Mouse (Mus musculus) layer of hippocampus, postnatal 25 days (tissue): ENCODE measurements around the gene Rasgef1a. TPM values are rescaled to one million over a fixed set of nuclear protein-coding genes. Genes with fewer than 3 reads are reported as not detected.

Experiments
- DNase-seq, 2 experiments: peaks; one replicate each; pipeline ENCODE4 v3.0.0; 2022; ENCODE audit warnings: mixed read lengths in 2 of 2, low spot score in 1 of 2; ENCODE audit errors: extremely low spot score in 1 of 2
- total RNA-seq, 2 experiments: library from RNA; stranded (reverse); gene quantifications; 2 replicates each; pipeline ENCODE4 v1.2.3; 2021

Gene Rasgef1a
- total RNA-seq: 100 to 1,000 TPM; 198 to 206 TPM

GRCm38 (mm10) chr6:118010756-118011615 lies at the start of gene Rasgef1a:
TSS of gene Rasgef1a (plus strand) at chr6:118011438.
- peak; percentile 42 to 45 for DNase-seq

- no peak for DNase-seq
Measured at GRCm38 (mm10) chr6:117963201-117963600, 48.0 kb upstream of the Rasgef1a start.

GRCm38 (mm10) chr6:117966729-117967128 lies 44.5 kb upstream of the Rasgef1a start:
- DNase-seq: no peak

GRCm38 (mm10) chr6:117987173-117987572 lies 24.1 kb upstream of the Rasgef1a start:
- no peak for DNase-seq

GRCm38 (mm10) chr6:117989209-117989608 lies 22.0 kb upstream of the Rasgef1a start:
- DNase-seq: no peak

GRCm38 (mm10) chr6:117990649-117991048 lies 20.6 kb upstream of the Rasgef1a start:
- DNase-seq: no peak

- DNase-seq: no peak
Measured at GRCm38 (mm10) chr6:117991297-117991696, 19.9 kb upstream of the Rasgef1a start.

- DNase-seq: no peak
Measured at GRCm38 (mm10) chr6:117991928-117992327, 19.3 kb upstream of the Rasgef1a start.

GRCm38 (mm10) chr6:117995168-117995567 lies 16.1 kb upstream of the Rasgef1a start:
- DNase-seq: no peak

- no peak for DNase-seq
Measured at GRCm38 (mm10) chr6:118001272-118001671, 10.0 kb upstream of the Rasgef1a start.

- peak in 1 of 2 experiments; percentile 51 for DNase-seq
Measured at GRCm38 (mm10) chr6:118007302-118007701, 3.9 kb upstream of the Rasgef1a start.

- DNase-seq: no peak
Measured at GRCm38 (mm10) chr6:118007843-118008539, 3.2 kb upstream of the Rasgef1a start.

- DNase-seq: no peak
Measured at GRCm38 (mm10) chr6:118010256-118010655, 982 bp upstream of the Rasgef1a start.

GRCm38 (mm10) chr6:118011616-118012316 lies 528 bp downstream of the Rasgef1a start:
- peak in 1 of 2 experiments; percentile 45 for DNase-seq

GRCm38 (mm10) chr6:118012317-118012700 lies 1.1 kb downstream of the Rasgef1a start:
- DNase-seq: peak in 1 of 2 experiments; percentile 42

GRCm38 (mm10) chr6:118012987-118013866 lies 2.0 kb downstream of the Rasgef1a start:
- peak; percentile 40 to 49 for DNase-seq

GRCm38 (mm10) chr6:118014881-118015280 lies 3.6 kb downstream of the Rasgef1a start:
- DNase-seq: peak in 1 of 2 experiments; percentile 46

GRCm38 (mm10) chr6:118015971-118016370 lies 4.7 kb downstream of the Rasgef1a start:
- peak in 1 of 2 experiments; percentile 20 for DNase-seq

- DNase-seq: peak in 1 of 2 experiments; percentile 16
Measured at GRCm38 (mm10) chr6:118018666-118019065, 7.4 kb downstream of the Rasgef1a start.

- DNase-seq: peak in 1 of 2 experiments; percentile 27
Measured at GRCm38 (mm10) chr6:118019569-118019968, 8.3 kb downstream of the Rasgef1a start.
